Mouse (Mus musculus) testis, adult 2 months (tissue): Measurements from ENCODE around the gene Ahcy. TPM values are rescaled to one million over a fixed set of nuclear protein-coding genes. Genes with fewer than 3 reads are reported as not detected.
A peak's percentile ranks its signal among the peaks of the same experiment; 100 is the strongest.
"Not testable (repeated sequence)": the region's sequence is repeated elsewhere in the genome, so short reads cannot be mapped to it uniquely, and the experiment has no call there.

Source experiments
- H3K27ac ChIP-seq: fragments of 200-500 bp; 2 replicates; pipeline ENCODE4 v1.5.1; 2012; ENCODE audit warnings: low read depth, low read length; ENCODE audit not compliant: control insufficient read depth, insufficient read depth
- H3K27me3 ChIP-seq: fragments of 200-500 bp; 2 replicates; pipeline ENCODE4 v1.6.1; 2012; ENCODE audit warnings: mild to moderate bottlenecking, low read length, moderate library complexity; ENCODE audit not compliant: control insufficient read depth, insufficient read depth
- H3K36me3 ChIP-seq: fragments of 200-500 bp; 2 replicates; pipeline ENCODE4 v1.6.1; 2012; ENCODE audit warnings: mild to moderate bottlenecking, low read length; ENCODE audit not compliant: control insufficient read depth, insufficient read depth
- H3K4me1 ChIP-seq: fragments of 200-500 bp; 2 replicates; pipeline ENCODE4 v1.6.1; 2012; ENCODE audit warnings: low read length; ENCODE audit not compliant: control insufficient read depth, insufficient read depth
- H3K4me3 ChIP-seq: fragments of 200-500 bp; 2 replicates; pipeline ENCODE4 v1.5.1; 2012; ENCODE audit warnings: low read depth, mild to moderate bottlenecking, low read length, moderate library complexity, mixed read lengths; ENCODE audit not compliant: control insufficient read depth
- CTCF ChIP-seq: fragments of 200-500 bp; IDR thresholded peaks from 2 replicates; pipeline ENCODE4 v1.5.1; 2012; ENCODE audit warnings: low read depth, mild to moderate bottlenecking, inconsistent platforms, low read length, moderate library complexity; ENCODE audit not compliant: control insufficient read depth, insufficient read depth, insufficient replicate concordance
- POLR2A ChIP-seq: fragments of 200-500 bp; IDR thresholded peaks from 2 replicates; pipeline ENCODE4 v1.6.1; 2012; ENCODE audit warnings: low read depth, mild to moderate bottlenecking, inconsistent platforms, low read length, moderate library complexity; ENCODE audit not compliant: control insufficient read depth
- polyA plus RNA-seq: library from polyadenylated mRNA; depleted of rRNA; stranded (reverse); fragments of >200 nt; gene quantifications from 2 replicates; pipeline ENCODE4 v1.2.3, GENCODE M21; 2012; rRNA removed

The Ahcy gene
- polyA plus RNA-seq, result 28.3 and 30.3 TPM in 2 replicates

GRCm38 (mm10) chr2:155073978-155074765 lies at the start of gene Ahcy:
TSS of gene Ahcy (minus strand) at chr2:155074497.
- Histone ChIP-seq H3K4me1 (peaks cover 8% of the 10 kb centered on the region), H3K27ac (peak within 1 kb of the TSS; percentile 75)
- TF ChIP-seq POLR2A (peak; percentile 31; the same call in 1 of the 2 replicates), CTCF (no peak)

GRCm38 (mm10) chr2:155115216-155115830 lies 41.0 kb upstream of the Ahcy start:
- no peaks in the 10 kb centered on the region for H3K36me3 ChIP-seq
- H3K4me3 ChIP-seq, result no peak overlapping the region
- no peak for TF ChIP-seq POLR2A
- TF ChIP-seq CTCF, result no peak
- no peaks in the 10 kb centered on the region for H3K27me3 ChIP-seq
- no peak overlapping the region for H3K27ac ChIP-seq
- H3K4me1 ChIP-seq, result no peaks in the 10 kb centered on the region

More at GRCm38 (mm10) chr2:155073978-155074765, at the start of gene Ahcy:
- Histone ChIP-seq H3K36me3 (no peaks in the 10 kb centered on the region), H3K4me3 (peak within 1 kb of the TSS; percentile 82), H3K27me3 (no peaks in the 10 kb centered on the region)

- H3K27ac ChIP-seq, H3K4me1 ChIP-seq, H3K27me3 ChIP-seq, H3K4me3 ChIP-seq, H3K36me3 ChIP-seq: not testable (repeated sequence)
Observed at GRCm38 (mm10) chr2:155107276-155107675, 33.0 kb upstream of the Ahcy start.

- Histone ChIP-seq H3K4me1 (no peaks in the 10 kb centered on the region), H3K27ac (no peak overlapping the region), H3K4me3 (no peak overlapping the region), H3K27me3 (no peaks in the 10 kb centered on the region), H3K36me3 (no peaks in the 10 kb centered on the region)
- TF ChIP-seq POLR2A (no peak), CTCF (no peak)
Observed at GRCm38 (mm10) chr2:155103607-155104006, 29.3 kb upstream of the Ahcy start.

GRCm38 (mm10) chr2:155101761-155102181 lies 27.5 kb upstream of the Ahcy start:
- no peak for TF ChIP-seq POLR2A
- no peaks in the 10 kb centered on the region for H3K27me3 ChIP-seq
- H3K27ac ChIP-seq, result no peak overlapping the region
- H3K4me1 ChIP-seq, result no peaks in the 10 kb centered on the region
- H3K36me3 ChIP-seq, result no peaks in the 10 kb centered on the region
- no peak overlapping the region for H3K4me3 ChIP-seq

GRCm38 (mm10) chr2:155100796-155101259 lies 26.5 kb upstream of the Ahcy start:
- TF ChIP-seq POLR2A, result no peak
- no peak for TF ChIP-seq CTCF
- Histone ChIP-seq H3K27ac (no peak overlapping the region), H3K4me1 (no peaks in the 10 kb centered on the region), H3K36me3 (no peaks in the 10 kb centered on the region), H3K27me3 (no peaks in the 10 kb centered on the region), H3K4me3 (no peak overlapping the region)

- Histone ChIP-seq H3K4me1 (no peaks in the 10 kb centered on the region), H3K36me3 (no peaks in the 10 kb centered on the region), H3K4me3 (no peak overlapping the region), H3K27ac (no peak overlapping the region), H3K27me3 (no peaks in the 10 kb centered on the region)
- TF ChIP-seq POLR2A (no peak), CTCF (no peak)
Observed at GRCm38 (mm10) chr2:155099994-155100795, 25.9 kb upstream of the Ahcy start.
